Mouse (Mus musculus) limb, embryonic 11.5 days (tissue): ENCODE measurements at regions not wholly inside any gene's neighbourhood (a gene's known extent, or its start where the extent isn't known, plus 50 kb on each side); places are given as distances from the start of the nearest gene placed in this dataset.

Experiments
- ATAC-seq: fragments of 200-750 bp; cut with Nextera tagmentation; 2 replicates; pipeline ENCODE4 v1.8.0; 2017; ENCODE audit warnings: low read depth; ENCODE audit not compliant: insufficient number of reproducible peaks, low FRiP score, low TSS enrichment
- DNase-seq: peaks from one replicate; pipeline ENCODE4 v3.0.0-alpha.2; 2015; ENCODE audit warnings: low spot score
- H3K27ac ChIP-seq: fragments of 300-500 bp; sonication (generic); replicated peaks from 2 replicates; pipeline ENCODE4 v1.5.1; 2014; ENCODE audit warnings: low read depth, mild to moderate bottlenecking, low read length
- H3K27me3 ChIP-seq: fragments of 300-500 bp; sonication (generic); 2 replicates; pipeline ENCODE4 v1.6.1; 2014; ENCODE audit warnings: mild to moderate bottlenecking, low read length, mixed read lengths; ENCODE audit not compliant: control insufficient read depth, insufficient read depth
- H3K36me3 ChIP-seq: fragments of 300-500 bp; sonication (generic); 2 replicates; pipeline ENCODE4 v1.6.1; 2014; ENCODE audit warnings: mild to moderate bottlenecking, low read length, moderate library complexity, mixed read lengths; ENCODE audit not compliant: control insufficient read depth, insufficient read depth
- H3K4me1 ChIP-seq: fragments of 300-500 bp; sonication (generic); 2 replicates; pipeline ENCODE4 v1.6.1; 2014; ENCODE audit warnings: low read length, mixed read lengths; ENCODE audit not compliant: control insufficient read depth, insufficient read depth
- H3K4me2 ChIP-seq: fragments of 300-500 bp; sonication (generic); 2 replicates; pipeline ENCODE4 v1.6.1; 2014; ENCODE audit warnings: low read depth, mild to moderate bottlenecking, moderate library complexity; ENCODE audit not compliant: severe bottlenecking
- H3K4me3 ChIP-seq: fragments of 300-500 bp; sonication (generic); 2 replicates; pipeline ENCODE4 v1.5.1; 2014; ENCODE audit warnings: low read depth, low read length
- H3K9ac ChIP-seq: fragments of 300-500 bp; sonication (generic); 2 replicates; pipeline ENCODE4 v1.6.1; 2014; ENCODE audit warnings: mild to moderate bottlenecking, low read length
- H3K9me3 ChIP-seq: fragments of 300-500 bp; sonication (generic); 2 replicates; pipeline ENCODE4 v1.6.1; 2016; ENCODE audit warnings: low read length; ENCODE audit not compliant: control insufficient read depth
- WGBS: fragments of 180-500 bp; shearing (Covaris S2); extraction: QIAGEN DNeasy Blood & Tissue Kit; methylation state at CpG from one replicate; pipeline ENCODE4 v1.1.7; 2014; 5-methylcytosine and 5-hydroxymethylcytosine counted together

DNA sequence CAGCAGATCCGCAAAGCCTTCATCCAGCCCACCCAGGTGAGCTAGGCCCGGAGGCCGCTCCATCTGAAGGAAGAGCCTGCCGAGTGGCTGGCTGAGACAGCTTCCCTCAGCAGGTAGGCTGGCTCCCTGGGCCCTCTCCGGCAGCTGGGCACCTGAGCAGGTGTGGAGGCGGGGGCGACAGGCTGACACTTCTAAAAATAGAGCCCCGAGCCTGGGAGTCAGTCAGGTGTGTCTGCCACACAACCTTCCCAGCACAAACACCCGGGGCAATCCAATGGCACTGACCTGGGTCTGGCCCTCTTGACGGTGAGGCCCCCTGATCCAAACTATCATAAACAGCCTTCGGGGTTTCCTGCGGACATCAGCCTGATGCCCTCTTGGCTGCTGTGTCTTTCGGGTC is 58.5 kb downstream of the Zfp36l2 start:
- Histone ChIP-seq H3K9ac (no peak overlapping the region), H3K27ac (no peak overlapping the region), H3K4me2 (no peak overlapping the region), H3K9me3 (no peaks in the 10 kb centered on the region), H3K27me3 (no peaks in the 10 kb centered on the region), H3K36me3 (no peaks in the 10 kb centered on the region), H3K4me1 (peaks cover 2% of the 10 kb centered on the region; the same call in 1 of the 2 replicates), H3K4me3 (no peak overlapping the region)
- WGBS: 72% methylated on average over 13 of the region's 13 CpGs
- no peak for ATAC-seq
- no peak for DNase-seq

DNA sequence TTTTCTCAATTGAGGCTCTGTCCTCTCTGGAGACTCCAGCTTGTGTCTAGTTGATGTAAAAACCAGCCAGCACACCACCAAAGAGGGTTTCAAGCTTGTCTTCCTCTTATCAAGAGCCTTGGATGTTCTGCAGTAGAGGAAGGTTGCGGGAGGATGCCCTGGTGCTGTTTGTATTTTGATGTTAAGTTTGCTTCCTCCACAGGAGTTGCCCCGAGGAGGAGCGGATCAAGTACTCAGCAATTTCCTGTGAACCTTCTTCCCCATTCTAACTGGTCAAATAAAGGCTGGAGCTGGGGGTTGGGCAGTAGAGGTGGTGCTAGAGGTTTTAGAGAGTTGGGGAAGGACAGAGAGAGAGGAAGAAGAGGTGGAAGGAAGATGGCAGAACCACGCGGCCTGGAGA is 59.5 kb downstream of the Zfp36l2 start:
- H3K4me1 ChIP-seq: no peaks in the 10 kb centered on the region
- no peak overlapping the region for H3K9ac ChIP-seq
- no peak for ATAC-seq
- no peaks in the 10 kb centered on the region for H3K36me3 ChIP-seq
- H3K4me2 ChIP-seq: no peak overlapping the region
- no peaks in the 10 kb centered on the region for H3K27me3 ChIP-seq
- H3K27ac ChIP-seq: no peak overlapping the region
- H3K4me3 ChIP-seq: no peak overlapping the region
- WGBS: 86% methylated on average over 5 of the region's 5 CpGs
- no peaks in the 10 kb centered on the region for H3K9me3 ChIP-seq
- DNase-seq: no peak

DNA sequence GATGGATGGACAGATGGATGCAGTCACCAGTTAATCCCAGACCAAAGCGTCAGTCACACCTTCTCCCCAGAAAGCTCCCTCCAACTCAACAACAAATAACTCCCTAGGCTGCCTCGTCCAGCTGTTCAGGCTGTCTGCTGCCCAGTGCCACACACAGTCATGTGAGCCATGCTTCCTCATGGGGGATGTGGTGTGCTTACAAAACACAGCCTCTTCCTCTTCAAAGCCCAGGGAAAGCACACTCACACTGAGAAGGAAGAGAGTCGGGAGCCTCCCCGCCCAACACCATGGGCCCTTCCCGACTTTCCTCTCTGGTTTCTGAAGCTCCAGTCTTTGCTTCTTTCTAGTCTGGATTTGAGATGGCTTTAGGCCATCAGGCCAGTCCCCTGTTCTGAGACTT is 61.6 kb downstream of the Zfp36l2 start:
- Histone ChIP-seq H3K4me2 (no peak overlapping the region), H3K9ac (no peak overlapping the region), H3K27ac (no peak overlapping the region), H3K4me3 (no peak overlapping the region), H3K36me3 (no peaks in the 10 kb centered on the region), H3K4me1 (no peaks in the 10 kb centered on the region), H3K9me3 (no peaks in the 10 kb centered on the region), H3K27me3 (no peaks in the 10 kb centered on the region)
- no peak for ATAC-seq
- 67% methylated on average over 5 of the region's 5 CpGs for WGBS
- DNase-seq: no peak

DNA sequence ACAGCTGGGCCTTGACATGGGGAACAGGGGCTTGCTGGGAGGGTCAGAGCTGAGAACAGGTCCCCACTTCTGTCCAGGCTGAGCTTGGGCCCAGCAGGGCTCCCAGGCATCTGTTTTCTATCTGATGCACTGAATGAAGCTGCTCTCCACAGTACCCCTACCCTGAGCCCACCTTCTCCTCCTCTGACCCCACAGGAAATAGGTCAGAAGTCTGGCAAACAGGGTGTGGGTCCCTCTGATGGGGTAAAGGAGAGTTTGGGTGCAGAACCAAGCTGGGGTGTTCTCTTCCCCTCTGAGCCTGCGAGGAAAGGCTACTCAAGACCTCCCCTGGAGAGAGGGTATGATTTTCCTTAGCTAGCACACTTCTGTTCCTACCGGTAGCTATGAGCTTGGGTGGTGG is 64.6 kb downstream of the Zfp36l2 start:
- Histone ChIP-seq H3K9me3 (no peaks in the 10 kb centered on the region), H3K4me3 (no peak overlapping the region), H3K36me3 (no peaks in the 10 kb centered on the region), H3K27me3 (no peaks in the 10 kb centered on the region), H3K9ac (no peak overlapping the region), H3K4me2 (no peak overlapping the region), H3K27ac (no peak overlapping the region), H3K4me1 (no peaks in the 10 kb centered on the region)
- WGBS: 85% methylated on average over 2 of the region's 2 CpGs
- no peak for ATAC-seq
- DNase-seq: no peak

DNA sequence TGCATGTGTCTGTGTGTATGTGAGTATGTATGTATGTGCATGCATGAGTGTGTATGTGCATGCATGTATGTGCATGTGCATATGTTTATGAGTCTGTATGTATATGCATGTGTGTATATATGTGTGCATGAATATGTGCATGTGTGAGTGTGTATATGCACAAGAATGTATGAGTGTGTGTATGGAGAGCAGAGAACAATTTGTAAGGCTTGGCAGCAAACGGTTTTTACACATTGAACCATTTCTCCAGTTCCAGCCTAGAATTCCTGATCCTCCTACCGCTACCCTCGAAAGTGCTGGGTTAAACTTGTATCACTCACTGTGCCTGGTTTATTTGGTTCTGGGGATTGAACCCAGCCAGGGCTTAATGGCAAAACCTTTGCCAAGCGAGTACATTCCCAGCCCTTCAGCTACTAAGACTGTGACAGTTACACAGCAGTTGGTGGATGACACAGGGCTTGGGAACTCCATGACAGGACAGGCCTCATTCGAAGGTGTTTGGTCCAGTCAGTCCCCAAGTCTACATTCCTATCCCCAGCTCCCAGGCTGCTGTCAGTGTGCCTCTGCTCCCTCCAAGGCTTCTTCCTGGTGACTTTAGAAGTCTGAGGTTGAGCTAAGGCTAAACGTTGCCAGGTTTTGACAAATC is 65.1 kb downstream of the Zfp36l2 start:
- Histone ChIP-seq H3K4me3 (no peak overlapping the region), H3K9me3 (no peaks in the 10 kb centered on the region), H3K4me1 (0 out of 2 replicates have a peak, but pooled peaks cover 2% of the 10 kb centered on the region), H3K27ac (no peak overlapping the region; the same call in 1 of the 2 replicates), H3K36me3 (no peaks in the 10 kb centered on the region), H3K4me2 (no peak overlapping the region), H3K27me3 (no peaks in the 10 kb centered on the region), H3K9ac (no peak overlapping the region)
- WGBS: 79% methylated on average over 6 of the region's 6 CpGs
- no peak for DNase-seq
- ATAC-seq: no peak

DNA sequence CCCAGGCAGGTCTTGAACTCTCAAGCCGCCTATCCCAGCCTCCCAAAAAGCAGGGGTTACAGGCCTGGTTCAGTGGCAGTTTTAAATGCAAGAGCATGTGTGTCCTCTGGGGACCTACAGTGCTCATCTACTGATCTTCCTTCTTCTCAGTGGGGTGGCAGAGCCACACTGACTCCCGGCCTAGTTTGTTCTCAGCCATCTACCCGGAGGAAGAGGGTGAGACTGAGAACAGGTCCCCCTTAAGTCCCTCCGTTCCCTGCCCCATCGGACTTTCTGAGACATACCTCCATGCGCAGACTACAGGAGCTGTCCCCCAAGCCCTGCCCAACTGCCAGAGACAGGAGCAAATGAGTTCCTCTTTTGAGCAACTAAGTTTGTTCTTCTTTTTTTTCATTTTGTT is 66.5 kb downstream of the Zfp36l2 start:
- 70% methylated on average over 6 of the region's 6 CpGs for WGBS
- H3K4me1 ChIP-seq: 0 out of 2 replicates have a peak, but pooled peaks cover 2% of the 10 kb centered on the region
- no peaks in the 10 kb centered on the region for H3K9me3 ChIP-seq
- H3K27ac ChIP-seq: no peak overlapping the region
- no peaks in the 10 kb centered on the region for H3K27me3 ChIP-seq
- H3K9ac ChIP-seq: no peak overlapping the region
- no peak overlapping the region for H3K4me2 ChIP-seq
- H3K36me3 ChIP-seq: no peaks in the 10 kb centered on the region
- DNase-seq: no peak
- no peak overlapping the region for H3K4me3 ChIP-seq
- ATAC-seq: no peak

DNA sequence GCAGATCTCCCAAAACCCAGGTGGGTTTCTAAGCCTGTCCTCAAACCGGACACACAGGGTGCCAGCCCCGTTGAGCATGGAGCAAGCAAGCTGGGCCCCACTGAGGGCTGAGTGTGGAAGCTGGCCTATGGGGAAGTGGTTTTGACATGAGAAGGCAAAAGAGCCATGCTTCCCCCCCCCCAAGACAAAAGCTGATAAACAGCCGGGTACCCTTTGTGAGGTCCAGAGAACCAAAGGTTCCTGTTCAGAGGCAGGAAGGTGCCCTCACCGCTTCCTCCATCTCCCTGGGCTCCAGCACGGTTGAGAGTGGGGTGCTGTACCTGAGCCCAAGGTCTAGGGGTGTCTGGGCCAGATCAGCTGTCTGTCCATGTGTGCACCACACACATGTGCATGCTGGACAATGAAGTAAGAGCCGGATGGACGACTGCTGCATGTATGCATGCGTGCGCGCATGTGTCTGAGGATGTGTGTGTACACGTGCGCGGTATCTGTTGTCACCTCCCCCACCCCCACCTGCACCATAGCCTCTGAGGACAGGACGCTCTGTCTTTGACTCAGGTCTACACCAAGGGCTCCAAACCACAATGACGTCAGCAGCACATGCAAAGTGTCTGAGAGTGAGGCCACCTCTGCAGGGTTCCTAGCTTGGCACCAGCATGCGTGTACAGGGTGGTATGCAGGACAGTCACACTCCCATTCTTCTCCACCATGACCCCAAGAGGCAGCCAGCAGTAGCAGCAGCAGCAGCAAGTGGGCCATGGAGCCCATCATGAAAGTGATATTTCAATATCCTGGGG is 68.3 kb downstream of the Zfp36l2 start:
- WGBS: 89% methylated on average over 16 of the region's 16 CpGs
- ATAC-seq: no peak
- DNase-seq: no peak
- no peak overlapping the region for H3K4me2 ChIP-seq
- H3K27ac ChIP-seq: no peak overlapping the region
- H3K9me3 ChIP-seq: no peaks in the 10 kb centered on the region
- no peaks in the 10 kb centered on the region for H3K36me3 ChIP-seq
- 0 out of 2 replicates have a peak, but pooled peaks cover 2% of the 10 kb centered on the region for H3K4me1 ChIP-seq
- no peak overlapping the region for H3K4me3 ChIP-seq
- H3K27me3 ChIP-seq: no peaks in the 10 kb centered on the region
- H3K9ac ChIP-seq: no peak overlapping the region; the same call in 1 of the 2 replicates

DNA sequence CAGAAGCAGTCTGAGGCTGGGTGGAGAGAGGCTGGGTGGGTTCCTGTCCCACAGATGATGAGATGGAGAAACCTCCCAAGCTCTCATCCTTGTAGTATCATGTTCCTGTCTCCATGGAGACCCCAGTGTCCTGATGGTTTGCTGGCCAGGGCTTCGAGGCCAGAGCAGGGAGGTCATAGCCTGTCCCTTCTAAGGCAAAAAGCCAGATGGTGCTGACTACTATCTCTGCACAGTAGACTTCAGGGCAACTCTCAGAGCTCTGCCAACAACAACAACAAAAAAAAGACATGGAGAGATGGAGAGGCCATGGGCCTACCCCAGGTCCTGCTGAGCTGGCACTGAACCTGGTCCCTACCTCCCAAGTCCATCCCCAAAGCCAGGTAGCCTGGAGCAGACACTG is 69.0 kb downstream of the Zfp36l2 start:
- no peaks in the 10 kb centered on the region for H3K36me3 ChIP-seq

More for the DNA sequence above, 69.0 kb downstream of the Zfp36l2 start:
- no peak overlapping the region for H3K4me3 ChIP-seq
- no peaks in the 10 kb centered on the region for H3K27me3 ChIP-seq
- H3K9me3 ChIP-seq: no peaks in the 10 kb centered on the region
- no peak overlapping the region for H3K4me2 ChIP-seq
- 0 out of 2 replicates have a peak, but pooled peaks cover 5% of the 10 kb centered on the region for H3K4me1 ChIP-seq
- no peak overlapping the region for H3K9ac ChIP-seq
- no peak for ATAC-seq
- no peak for DNase-seq
- 36% methylated on average over 1 of the region's 1 CpGs for WGBS
- no peak overlapping the region for H3K27ac ChIP-seq
